Mouse (Mus musculus) embryo, embryonic 10 days (tissue): ENCODE results near the gene Olfr1496.
"Not testable (repeated sequence)": the region's sequence is repeated elsewhere in the genome, so short reads cannot be mapped to it uniquely, and the experiment has no call there.

ENCODE experiments used
- DNase-seq: peaks from one replicate; pipeline ENCODE4 v3.0.0-alpha.2; 2015; ENCODE audit warnings: low spot score

Olfr1496 gene

GRCm38 (mm10) chr19:13777578-13777977, at the start of gene Olfr1496:
Olfr1496 (plus strand) TSS chr19:13777878.
- DNase-seq: no peak

GRCm38 (mm10) chr19:13739428-13739827, 38.2 kb upstream of the Olfr1496 start, which contains the start of gene Olfr1494:
Olfr1494 (plus strand) TSS chr19:13739728.
- no peak for DNase-seq

- DNase-seq: no peak
These were observed 28.3 kb upstream of the Olfr1496 start for GRCm38 (mm10) chr19:13749366-13749765.

GRCm38 (mm10) chr19:13764306-13764705, 13.4 kb upstream of the Olfr1496 start, which contains the start of gene Olfr1495:
Olfr1495 (plus strand) TSS chr19:13764606.
- no peak for DNase-seq

- no peak for DNase-seq
These were observed 9.0 kb upstream of the Olfr1496 start for GRCm38 (mm10) chr19:13768565-13769276.

- no peak for DNase-seq
These were observed 20.4 kb downstream of the Olfr1496 start, which contains the start of gene Olfr1497 for GRCm38 (mm10) chr19:13798102-13798501. Olfr1497 (minus strand) TSS chr19:13798202.

GRCm38 (mm10) chr19:13805486-13805885, 27.8 kb downstream of the Olfr1496 start:
- not testable (repeated sequence) for DNase-seq

- DNase-seq: no peak
These were observed 35.1 kb downstream of the Olfr1496 start for GRCm38 (mm10) chr19:13812823-13813222.

- DNase-seq: peak; percentile 6
These were observed 41.1 kb downstream of the Olfr1496 start for GRCm38 (mm10) chr19:13818827-13819226.

- no peak for DNase-seq
These were observed 41.7 kb downstream of the Olfr1496 start, which contains the start of gene Olfr1499 for GRCm38 (mm10) chr19:13819347-13819746. Olfr1499 (minus strand) TSS chr19:13819447.

- no peak for DNase-seq
These were observed 43.2 kb downstream of the Olfr1496 start for GRCm38 (mm10) chr19:13820847-13821246.

GRCm38 (mm10) chr19:13828447-13828846, 50.8 kb downstream of the Olfr1496 start:
- DNase-seq: no peak

- no peak for DNase-seq
These were observed 52.7 kb downstream of the Olfr1496 start, which contains the start of gene Olfr1500 for GRCm38 (mm10) chr19:13830388-13830787. Olfr1500 (minus strand) TSS chr19:13830488.
